Mouse (Mus musculus) right cerebral cortex, postnatal 10 days (tissue): ENCODE measurements around the gene Klk6.

ENCODE experiments used
- DNase-seq, 2 experiments: peaks; one replicate each; pipeline ENCODE4 v3.0.0; 2021; ENCODE audit warnings: low spot score in 2 of 2

The Klk6 gene

DNA sequence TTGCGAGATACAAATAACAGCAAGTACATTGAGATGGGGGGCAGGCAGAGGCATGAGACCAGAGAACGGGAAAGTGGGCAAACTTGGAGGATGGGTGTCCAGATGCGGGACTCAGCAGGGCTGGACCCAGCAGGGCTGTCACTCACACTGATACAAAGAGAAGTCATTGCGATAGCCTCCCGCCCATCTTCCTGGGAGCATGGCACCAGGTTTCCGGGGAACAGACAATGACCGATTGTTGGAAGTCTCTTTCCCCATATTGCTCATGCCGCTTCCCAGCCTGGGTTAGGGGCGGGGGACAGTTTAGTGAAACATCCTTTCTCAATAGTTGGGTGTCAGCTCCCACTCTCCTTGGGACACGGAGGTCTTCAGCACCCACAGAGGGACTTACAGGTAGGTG, at the start of gene Klk6:
Gene Klk6, plus strand, starts transcription at position 301 of the 400 bp plus-strand sequence.
- no peak for DNase-seq

DNA sequence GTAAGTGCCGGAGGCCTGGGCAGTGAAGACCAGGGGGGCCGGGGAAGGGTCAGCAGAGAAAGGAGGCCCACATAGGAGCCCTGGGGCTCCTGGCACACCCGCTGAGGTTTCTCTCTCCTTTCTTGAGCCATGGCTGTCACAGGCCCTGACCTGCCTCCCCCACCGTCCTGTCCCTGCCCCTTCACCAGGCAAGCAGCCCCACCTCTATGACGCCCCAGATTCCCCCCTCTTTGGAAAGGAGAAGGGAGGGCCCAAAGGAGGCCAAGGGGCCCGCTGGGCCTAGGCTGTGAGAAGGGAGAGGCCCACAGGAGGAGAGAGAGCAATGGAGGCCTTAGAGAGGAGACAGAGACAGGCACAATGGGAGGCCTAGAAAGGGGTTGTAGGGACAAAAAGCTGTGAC, 49.5 kb upstream of the Klk6 start:
- DNase-seq, result peak; percentile 3 to 9

DNA sequence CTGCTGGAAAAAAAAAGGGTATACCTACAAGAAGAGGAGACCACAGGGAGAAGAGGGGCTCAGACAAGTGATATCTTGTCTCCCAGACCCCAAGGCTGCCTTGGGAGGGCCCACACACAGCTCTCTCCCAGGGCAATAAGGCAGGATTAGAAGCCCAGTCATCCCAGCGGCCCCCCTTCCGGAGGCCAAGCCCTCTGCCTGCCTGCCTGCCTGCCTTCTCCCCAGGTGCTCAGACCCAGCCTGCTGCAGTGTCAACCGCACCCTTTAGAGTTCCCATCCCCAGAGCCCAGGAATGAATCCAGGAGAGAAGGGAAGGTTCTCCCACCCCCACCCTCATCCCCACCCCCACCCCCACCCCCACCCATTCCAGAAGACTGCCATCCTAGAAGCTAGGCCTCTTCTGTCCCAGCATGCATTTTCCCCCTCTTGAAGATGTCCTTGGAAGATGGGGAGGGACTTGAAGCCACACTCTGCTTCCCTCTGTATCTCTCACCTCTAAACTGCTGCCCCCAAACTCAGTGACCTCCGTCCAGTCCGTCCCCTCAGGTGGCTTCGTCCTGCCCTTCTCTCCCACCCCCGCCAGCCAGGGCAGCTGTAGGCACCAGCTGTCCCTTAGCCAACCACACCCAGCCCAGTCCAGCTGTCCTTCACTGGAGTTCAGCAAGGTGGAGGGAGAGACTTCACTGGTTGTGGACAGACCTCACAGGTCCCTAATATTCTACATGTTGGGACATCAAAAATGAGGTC, 48.8 kb upstream of the Klk6 start:
- DNase-seq, result peak; percentile 7 to 11

DNA sequence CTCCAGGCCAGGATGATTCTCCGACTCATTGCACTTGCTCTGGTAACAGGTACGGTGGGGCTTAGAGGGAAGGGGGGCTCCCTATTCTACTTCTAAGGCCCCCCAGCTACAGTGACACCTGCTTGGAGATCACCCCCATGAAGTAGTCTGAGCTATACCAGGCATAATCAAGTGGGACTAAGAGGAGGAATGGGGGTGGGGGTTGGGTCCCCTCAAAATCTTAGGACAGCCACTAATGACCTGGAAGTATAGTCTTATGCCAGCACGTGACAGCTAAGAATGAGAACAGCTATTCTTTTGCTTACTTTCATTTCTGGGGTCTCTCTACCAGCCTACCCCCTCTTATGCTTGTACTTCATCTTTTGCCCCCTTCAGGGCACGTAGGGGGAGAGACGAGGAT, 47.8 kb upstream of the Klk6 start:
- DNase-seq, result peak; percentile 2 to 4

GRCm38 (mm10) chr7:43777423-43777822, 46.9 kb upstream of the Klk6 start:
- DNase-seq, result peak; percentile 8 to 9

- peak; percentile 8 to 9 for DNase-seq
Measured at GRCm38 (mm10) chr7:43778176-43778970, 45.9 kb upstream of the Klk6 start.

GRCm38 (mm10) chr7:43780241-43780640, 44.1 kb upstream of the Klk6 start:
- DNase-seq, result peak in 1 of 2 experiments; percentile 9

- peak in 1 of 2 experiments; percentile 17 for DNase-seq
Measured at GRCm38 (mm10) chr7:43780746-43781145, 43.6 kb upstream of the Klk6 start, which contains the start of gene Klk10. TSS of gene Klk10 (plus strand) at chr7:43781035.

- DNase-seq, result no peak
Measured at GRCm38 (mm10) chr7:43781541-43781940, 42.8 kb upstream of the Klk6 start.

GRCm38 (mm10) chr7:43782275-43783265, 41.7 kb upstream of the Klk6 start:
- DNase-seq, result peak; percentile 53 to 74

- no peak for DNase-seq
Measured at GRCm38 (mm10) chr7:43785286-43785685, 39.0 kb upstream of the Klk6 start.

- DNase-seq, result no peak
Measured at GRCm38 (mm10) chr7:43788096-43788495, 36.2 kb upstream of the Klk6 start.

GRCm38 (mm10) chr7:43789295-43789694, 35.0 kb upstream of the Klk6 start:
- no peak for DNase-seq

GRCm38 (mm10) chr7:43791591-43791990, 32.7 kb upstream of the Klk6 start, which contains the start of gene Klk9:
TSS of gene Klk9 (plus strand) at chr7:43791891.
- no peak for DNase-seq

DNA sequence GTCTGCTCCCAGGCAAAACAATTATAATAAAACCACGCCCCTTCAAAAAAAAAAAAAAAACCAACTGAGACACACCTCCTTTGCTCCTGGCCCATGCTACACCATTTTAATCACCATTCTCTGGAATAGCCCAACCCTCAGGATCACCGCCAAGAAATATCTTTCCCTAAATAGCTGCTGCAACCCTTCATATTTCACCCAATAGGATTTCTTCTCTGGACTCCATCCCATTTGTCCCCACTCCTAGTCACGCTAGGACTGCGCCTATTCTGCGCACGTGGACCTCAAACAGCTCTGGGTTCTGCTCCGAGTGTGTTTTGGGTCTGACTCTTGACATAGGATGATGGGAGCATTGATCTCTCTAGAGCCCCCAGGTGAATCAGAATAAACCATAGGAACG, 27.9 kb upstream of the Klk6 start:
- no peak for DNase-seq

DNA sequence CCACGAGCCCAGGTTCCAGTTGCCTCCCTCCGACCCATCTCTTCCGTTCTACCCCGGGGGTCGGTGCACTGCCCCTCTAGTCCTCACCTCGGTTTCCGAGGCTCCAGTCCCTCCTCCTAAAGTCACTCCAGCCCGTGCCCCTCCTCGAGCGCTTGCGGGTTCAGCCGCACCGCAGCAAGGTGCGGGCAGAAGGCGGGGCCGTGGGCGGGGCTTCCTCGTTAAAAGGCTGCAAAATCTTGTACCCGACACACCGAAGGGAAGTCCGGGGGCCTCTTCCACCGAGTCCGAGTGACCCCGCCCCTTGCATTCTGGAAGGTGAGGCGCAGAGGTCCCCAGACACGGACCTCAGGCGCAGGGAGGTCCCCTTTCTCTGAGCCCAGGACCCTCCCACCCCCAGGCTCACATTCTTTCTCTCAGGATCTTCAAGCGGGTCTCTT, 26.9 kb upstream of the Klk6 start, which contains the start of gene Klk8:
Gene Klk8, plus strand, starts transcription at position 245 of the 437 bp plus-strand sequence.
- peak in 1 of 2 experiments; percentile 40 for DNase-seq

DNA sequence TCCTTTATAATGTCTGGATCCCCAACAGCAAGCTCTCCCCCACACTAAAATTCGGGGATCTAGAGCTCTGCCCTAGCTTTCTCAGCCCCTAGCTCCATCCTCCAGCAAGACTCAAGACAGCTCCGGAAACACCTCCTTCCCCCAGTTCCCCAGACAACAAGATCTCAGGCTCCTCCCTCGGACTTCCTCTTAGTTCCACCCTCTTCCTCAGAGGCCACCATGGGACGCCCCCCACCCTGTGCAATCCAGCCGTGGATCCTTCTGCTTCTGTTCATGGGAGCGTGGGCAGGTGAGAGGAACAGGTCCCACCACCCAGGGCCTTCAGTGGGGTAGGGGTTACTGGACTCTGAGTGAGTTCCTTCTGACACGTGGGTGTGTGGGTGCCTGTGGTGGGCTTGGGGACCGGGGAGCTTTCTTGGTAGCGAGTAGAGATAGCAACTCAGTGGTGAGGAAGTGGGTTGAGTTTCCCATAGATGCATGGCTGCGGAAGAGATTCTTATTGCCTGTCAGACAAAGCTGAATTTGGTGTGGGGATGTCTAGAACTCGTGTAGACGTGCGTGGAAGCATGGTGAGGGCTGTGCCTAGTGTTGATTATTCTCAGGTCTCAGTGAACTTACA, 26.3 kb upstream of the Klk6 start:
- DNase-seq, result no peak

GRCm38 (mm10) chr7:43799876-43800275, 24.4 kb upstream of the Klk6 start:
- DNase-seq, result no peak

- no peak for DNase-seq
Measured at GRCm38 (mm10) chr7:43810994-43811393, 13.3 kb upstream of the Klk6 start, which contains the start of gene Klk7. TSS of gene Klk7 (plus strand) at chr7:43811294.

DNA sequence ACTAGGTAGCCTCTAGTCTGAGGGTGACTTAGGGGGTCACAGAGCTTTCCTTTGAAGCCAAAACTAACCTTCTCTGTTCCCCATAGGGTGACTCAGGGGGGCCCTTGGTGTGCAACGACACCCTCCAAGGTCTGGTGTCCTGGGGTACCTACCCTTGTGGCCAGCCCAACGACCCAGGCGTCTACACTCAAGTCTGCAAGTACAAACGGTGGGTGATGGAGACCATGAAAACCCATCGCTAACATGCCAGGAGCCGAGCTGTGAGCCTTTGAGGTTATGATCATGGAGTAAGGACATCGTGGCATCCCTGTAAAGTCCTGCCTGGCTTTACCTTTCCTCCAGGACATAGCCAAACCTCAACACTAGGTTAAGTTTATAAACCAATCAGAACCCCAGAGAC, 9.1 kb upstream of the Klk6 start:
- no peak for DNase-seq

DNA sequence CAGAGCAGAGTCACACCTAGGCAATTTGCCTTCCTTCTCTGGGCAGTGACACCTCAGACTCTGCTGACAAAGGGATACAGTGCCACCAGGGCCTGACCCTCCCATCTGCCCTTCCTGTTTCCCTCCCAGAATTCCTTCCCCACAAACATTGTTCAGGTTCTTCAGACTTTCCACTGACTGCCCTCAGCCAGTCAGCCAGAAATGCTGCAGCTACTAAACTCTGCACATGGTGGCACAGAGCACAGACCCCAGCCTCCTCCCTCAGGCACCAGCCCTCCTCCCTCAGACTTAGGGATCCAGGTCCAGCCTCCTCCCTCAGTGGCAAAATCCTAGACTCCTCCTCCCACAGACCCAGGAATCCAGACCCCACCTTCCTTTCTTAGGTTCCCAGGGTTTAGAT, 7.6 kb upstream of the Klk6 start:
- DNase-seq, result no peak
